Mouse (Mus musculus) ES-E14 (cell line): ENCODE measurements around the gene Iqsec1.

Experiments used
- HCFC1 ChIP-seq: IDR thresholded peaks from 2 replicates; pipeline ENCODE4 v1.6.1; 2012; ENCODE audit warnings: low read length, inconsistent platforms, borderline replicate concordance; ENCODE audit not compliant: insufficient read depth
- ZC3H11A ChIP-seq: IDR thresholded peaks from 2 replicates; pipeline ENCODE4 v1.6.1; 2012; ENCODE audit warnings: low read depth, mild to moderate bottlenecking, inconsistent platforms, low read length, borderline replicate concordance

DNA sequence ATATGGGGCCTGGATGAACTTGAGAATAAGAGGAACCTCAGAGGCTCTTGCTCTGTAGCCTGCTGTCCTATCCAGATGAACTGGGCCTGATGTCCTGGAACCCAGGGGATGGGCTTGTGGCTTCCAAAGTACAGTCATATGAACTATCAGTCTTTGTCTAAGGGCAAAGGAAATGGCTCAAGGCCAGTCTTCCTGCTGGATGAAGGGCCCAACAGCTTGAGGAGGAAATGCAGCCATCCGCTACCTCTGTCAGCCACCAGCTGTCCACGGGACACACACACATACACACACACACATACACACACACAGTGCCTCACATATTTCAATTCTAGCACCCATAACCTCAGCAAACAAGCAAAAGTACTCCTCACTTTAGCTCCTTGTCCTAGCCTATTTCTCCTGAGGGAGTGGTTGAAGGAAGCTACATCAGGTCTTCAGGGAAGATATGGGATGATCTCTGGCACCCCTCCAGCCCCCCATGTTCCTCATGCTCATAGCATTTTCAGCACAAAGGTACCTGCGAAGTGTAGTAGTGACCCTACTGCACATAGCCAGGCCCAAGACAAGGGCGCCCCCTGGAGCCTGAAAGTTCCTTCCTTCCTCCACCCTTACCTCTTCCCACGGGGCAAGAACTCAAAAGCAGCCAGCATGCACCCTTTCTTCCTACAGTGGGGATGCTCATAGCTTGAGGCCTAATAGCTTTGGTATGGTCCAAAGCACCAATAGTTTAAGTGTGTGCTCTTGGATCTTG is 267.3 kb downstream of the Iqsec1 start:
- TF ChIP-seq HCFC1 = no peak
- no peak for TF ChIP-seq ZC3H11A
